Mouse (Mus musculus) intestine, embryonic 14.5 days (tissue): Measurements from ENCODE around the gene Leprot. TPM values are rescaled to one million over a fixed set of nuclear protein-coding genes. Genes with fewer than 3 reads are reported as not detected.

Experiments
- ATAC-seq: fragments of 200-750 bp; cut with Nextera tagmentation; replicated peaks from 2 replicates; pipeline ENCODE4 v1.8.0; 2017; ENCODE audit warnings: low read depth, moderate number of reproducible peaks, moderate TSS enrichment, moderate library complexity; ENCODE audit not compliant: low FRiP score, low TSS enrichment
- DNase-seq: peaks from one replicate; pipeline ENCODE4 v3.0.0-alpha.2; 2018; ENCODE audit warnings: low spot score
- H3K27ac ChIP-seq: fragments of 300-500 bp; sonication (generic); 2 replicates; pipeline ENCODE4 v1.5.1; 2014; ENCODE audit warnings: low read depth, mild to moderate bottlenecking, control low read depth
- H3K27me3 ChIP-seq: fragments of 300-500 bp; sonication (generic); replicated peaks from 2 replicates; pipeline ENCODE4 v1.6.1; 2014; ENCODE audit warnings: low read length, control low read depth; ENCODE audit not compliant: control insufficient read depth, insufficient read depth
- H3K36me3 ChIP-seq: fragments of 300-500 bp; sonication (generic); 2 replicates; pipeline ENCODE4 v1.6.1; 2014; ENCODE audit warnings: low read length, control low read depth; ENCODE audit not compliant: control insufficient read depth, insufficient read depth
- H3K4me1 ChIP-seq: fragments of 300-500 bp; sonication (generic); replicated peaks from 2 replicates; pipeline ENCODE4 v1.6.1; 2014; ENCODE audit warnings: low read length, control low read depth, mixed read lengths; ENCODE audit not compliant: control insufficient read depth, insufficient read depth
- H3K4me2 ChIP-seq: fragments of 300-500 bp; sonication (generic); 2 replicates; pipeline ENCODE4 v1.6.1; 2014; ENCODE audit warnings: low read length
- H3K4me3 ChIP-seq: fragments of 300-500 bp; sonication (generic); 2 replicates; pipeline ENCODE4 v1.5.1; 2014; ENCODE audit warnings: low read depth, low read length, control low read depth, mixed read lengths
- H3K9ac ChIP-seq: fragments of 300-500 bp; sonication (generic); 2 replicates; pipeline ENCODE4 v1.6.1; 2014; ENCODE audit warnings: mild to moderate bottlenecking, low read length
- H3K9me3 ChIP-seq: fragments of 300-500 bp; sonication (generic); 2 replicates; pipeline ENCODE4 v1.6.1; 2016; ENCODE audit warnings: low read length, control low read depth; ENCODE audit not compliant: control insufficient read depth
- WGBS: fragments of 180-500 bp; shearing (Covaris S2); extraction: QIAGEN DNeasy Blood & Tissue Kit; methylation state at CpG from one replicate; pipeline ENCODE4 v1.1.7; 2014; 5-methylcytosine and 5-hydroxymethylcytosine counted together
- polyA plus RNA-seq: library from polyadenylated mRNA; unstranded; fragments of >200 nt; fragmentation: Nextera tagmentation; extraction: Ambion mirVana; gene quantifications from 2 replicates; pipeline ENCODE4 v1.2.1, GENCODE M21; 2014

Leprot gene
- polyA plus RNA-seq, 1 experiment from 2014 or later, result 75.7 TPM

- no peaks in the 10 kb centered on the region for H3K9me3 ChIP-seq
- H3K36me3 ChIP-seq, result no peaks in the 10 kb centered on the region
- no peak overlapping the region for H3K4me2 ChIP-seq
- no peaks in the 10 kb centered on the region for H3K27me3 ChIP-seq
- ATAC-seq (no peak), DNase-seq (no peak)
- no peak overlapping the region for H3K27ac ChIP-seq
- 82% methylated on average over 3 of the region's 3 CpGs for WGBS
- H3K4me1 ChIP-seq, result no peaks in the 10 kb centered on the region
- no peak overlapping the region for H3K4me3 ChIP-seq
- no peak overlapping the region for H3K9ac ChIP-seq
These were observed 49.7 kb downstream of the Leprot start for GRCm38 (mm10) chr4:101697236-101697635.

- Histone ChIP-seq H3K4me3 (no peak overlapping the region), H3K9me3 (no peaks in the 10 kb centered on the region), H3K4me1 (no peaks in the 10 kb centered on the region), H3K36me3 (no peaks in the 10 kb centered on the region), H3K9ac (no peak overlapping the region), H3K4me2 (no peak overlapping the region), H3K27me3 (no peaks in the 10 kb centered on the region), H3K27ac (no peak overlapping the region)
- DNase-seq (no peak), ATAC-seq (no peak)
- 84% methylated on average over 1 of the region's 1 CpGs for WGBS
These were observed 51.9 kb downstream of the Leprot start for GRCm38 (mm10) chr4:101699423-101699822.

- no peak overlapping the region for H3K4me3 ChIP-seq
- no peak overlapping the region for H3K4me2 ChIP-seq
- no peaks in the 10 kb centered on the region for H3K9me3 ChIP-seq
- no peaks in the 10 kb centered on the region for H3K4me1 ChIP-seq
- no peak overlapping the region for H3K27ac ChIP-seq
- H3K9ac ChIP-seq, result no peak overlapping the region
- no peaks in the 10 kb centered on the region for H3K27me3 ChIP-seq
- WGBS, result 86% methylated on average over 14 of the region's 14 CpGs
- DNase-seq (no peak), ATAC-seq (no peak)
- no peaks in the 10 kb centered on the region for H3K36me3 ChIP-seq
These were observed 53.5 kb downstream of the Leprot start for GRCm38 (mm10) chr4:101700892-101701640.

- Histone ChIP-seq H3K9ac (no peak overlapping the region), H3K4me1 (no peaks in the 10 kb centered on the region), H3K36me3 (no peaks in the 10 kb centered on the region), H3K4me2 (no peak overlapping the region), H3K4me3 (no peak overlapping the region), H3K27ac (no peak overlapping the region), H3K27me3 (no peaks in the 10 kb centered on the region), H3K9me3 (no peaks in the 10 kb centered on the region)
- 80% methylated on average over 9 of the region's 9 CpGs for WGBS
- ATAC-seq (no peak), DNase-seq (no peak)
These were observed 57.8 kb downstream of the Leprot start for GRCm38 (mm10) chr4:101705325-101705724.

- Histone ChIP-seq H3K9ac (no peak overlapping the region), H3K27ac (no peak overlapping the region), H3K4me3 (no peak overlapping the region), H3K9me3 (no peaks in the 10 kb centered on the region), H3K36me3 (no peaks in the 10 kb centered on the region), H3K4me2 (no peak overlapping the region), H3K27me3 (no peaks in the 10 kb centered on the region), H3K4me1 (no peaks in the 10 kb centered on the region)
- no peak for DNase-seq
- WGBS, result 48% methylated on average over 2 of the region's 2 CpGs
- no peak for ATAC-seq
These were observed 59.7 kb downstream of the Leprot start for GRCm38 (mm10) chr4:101707234-101707633.

GRCm38 (mm10) chr4:101707953-101708352 lies 60.4 kb downstream of the Leprot start:
- Histone ChIP-seq H3K9ac (no peak overlapping the region), H3K27ac (no peak overlapping the region), H3K27me3 (no peaks in the 10 kb centered on the region), H3K9me3 (no peaks in the 10 kb centered on the region), H3K36me3 (no peaks in the 10 kb centered on the region), H3K4me1 (no peaks in the 10 kb centered on the region), H3K4me2 (no peak overlapping the region), H3K4me3 (no peak overlapping the region)
- no peak for ATAC-seq
- WGBS, result 68% methylated on average over 3 of the region's 3 CpGs
- no peak for DNase-seq

Other genes starting within 250 kb of the Leprot start
- 9.5 and 11.1 TPM in 2 replicates for gene Ak4, start 228.4 kb upstream of the Leprot start, polyA plus RNA-seq
- gene Dnajc6, start 151.1 kb upstream of the Leprot start, polyA plus RNA-seq, result 1.5 and 2.1 TPM in 2 replicates
- 0.70 and 0.76 TPM in 2 replicates for gene Lepr, start 69.7 kb downstream of the Leprot start, polyA plus RNA-seq
- gene B020004J07Rik, start 196.3 kb downstream of the Leprot start, polyA plus RNA-seq, result not detected in 2 replicates
- not detected in 2 replicates for gene C130073F10Rik, start 246.1 kb downstream of the Leprot start, polyA plus RNA-seq